Mouse (Mus musculus): ENCODE data around the gene Ldb2. TPM values are rescaled to one million over a fixed set of nuclear protein-coding genes. Genes with fewer than 3 reads are reported as not detected.

The Ldb2 gene
- polyA plus RNA-seq, 1 experiment from 2014 or later = 48.7 TPM

- Histone ChIP-seq H3K9me3 (replicated peaks) (no peaks in the 10 kb centered on the region), H3K27me3 (ENCODE audit: low read depth, poor library complexity, severe bottlenecking) (no peaks in the 10 kb centered on the region), H3K4me1 (no peaks in the 10 kb centered on the region), H3K36me3 (no peaks in the 10 kb centered on the region), H3K4me3 (no peak overlapping the region), H3K27ac (no peak overlapping the region)
- no peak for DNase-seq (ENCODE audit: low spot score)
- WGBS = 74% methylated on average over 9 of the region's 9 CpGs
Measured at GRCm38 (mm10) chr5:44494133-44494532, 305.3 kb downstream of the Ldb2 start.

DNA sequence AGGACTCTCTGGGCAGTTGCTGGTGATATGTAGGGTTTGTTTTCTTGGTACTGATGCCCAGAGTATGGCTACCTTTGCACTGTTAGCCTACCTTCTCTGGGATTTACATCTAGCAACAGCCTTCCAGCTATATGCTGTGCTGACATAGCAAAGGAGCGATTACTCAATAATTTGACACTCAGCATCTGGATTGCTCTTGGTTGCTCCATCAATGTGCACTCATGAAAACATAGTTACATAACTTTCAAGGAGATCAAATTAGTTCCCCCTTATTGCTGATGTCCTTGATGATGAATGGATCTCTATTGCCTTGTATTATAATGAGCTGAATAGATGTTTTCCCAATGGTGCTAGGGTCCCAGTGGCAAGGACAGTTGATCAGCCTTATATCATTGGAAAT lies 308.0 kb downstream of the Ldb2 start:
- Histone ChIP-seq H3K27ac (no peak overlapping the region), H3K9me3 (replicated peaks) (no peaks in the 10 kb centered on the region), H3K27me3 (ENCODE audit: low read depth, poor library complexity, severe bottlenecking) (no peaks in the 10 kb centered on the region), H3K36me3 (no peaks in the 10 kb centered on the region), H3K4me1 (no peaks in the 10 kb centered on the region), H3K4me3 (no peak overlapping the region)
- no peak for DNase-seq (ENCODE audit: low spot score)
- WGBS = 100% methylated on average over 1 of the region's 1 CpGs

GRCm38 (mm10) chr5:44490462-44490861 lies 309.0 kb downstream of the Ldb2 start:
- no peak overlapping the region for H3K27ac ChIP-seq
- WGBS = 93% methylated on average over 6 of the region's 6 CpGs
- no peak overlapping the region for H3K4me3 ChIP-seq
- DNase-seq (ENCODE audit: low spot score) = no peak
- no peaks in the 10 kb centered on the region for H3K36me3 ChIP-seq
- H3K4me1 ChIP-seq = no peaks in the 10 kb centered on the region
- no peaks in the 10 kb centered on the region for H3K9me3 ChIP-seq (replicated peaks)
- H3K27me3 ChIP-seq (ENCODE audit: low read depth, poor library complexity, severe bottlenecking) = no peaks in the 10 kb centered on the region

- Histone ChIP-seq H3K27me3 (ENCODE audit: low read depth, poor library complexity, severe bottlenecking) (no peaks in the 10 kb centered on the region), H3K27ac (no peak overlapping the region), H3K9me3 (replicated peaks) (no peaks in the 10 kb centered on the region), H3K4me3 (no peak overlapping the region), H3K4me1 (peaks cover 36% of the 10 kb centered on the region), H3K36me3 (peaks cover 4% of the 10 kb centered on the region; the same call in 1 of the 2 replicates)
- 70% methylated on average over 11 of the region's 11 CpGs for WGBS
- no peak for DNase-seq (ENCODE audit: low spot score)
Measured at GRCm38 (mm10) chr5:44483426-44484106, 315.9 kb downstream of the Ldb2 start.

- 92% methylated on average over 4 of the region's 4 CpGs for WGBS
Measured at GRCm38 (mm10) chr5:44481406-44481805, 318.1 kb downstream of the Ldb2 start.

DNA sequence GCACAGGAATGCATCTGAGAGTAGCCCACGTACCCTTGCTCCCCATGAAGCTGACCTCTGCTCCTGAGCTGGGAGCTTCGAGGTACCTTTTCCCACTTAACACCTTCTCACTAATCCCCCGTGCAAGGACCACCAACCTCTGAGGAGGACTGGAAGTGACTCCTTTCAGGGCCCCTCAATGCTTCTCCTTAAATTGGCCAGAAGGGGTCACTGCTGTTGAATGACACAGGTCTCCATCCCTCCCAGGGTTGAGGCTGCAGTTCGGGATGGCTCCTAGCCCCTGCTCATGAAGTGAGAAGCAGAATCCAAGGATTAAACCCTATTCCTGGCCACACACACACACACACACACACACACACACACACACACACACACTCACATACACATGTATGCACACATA lies 323.1 kb downstream of the Ldb2 start:
- no peak overlapping the region for H3K27ac ChIP-seq
- H3K4me1 ChIP-seq = peaks cover 33% of the 10 kb centered on the region
- 17% methylated on average over 4 of the region's 4 CpGs for WGBS
- no peaks in the 10 kb centered on the region for H3K9me3 ChIP-seq (replicated peaks)
- DNase-seq (ENCODE audit: low spot score) = peak; percentile 39
- no peaks in the 10 kb centered on the region for H3K27me3 ChIP-seq (ENCODE audit: low read depth, poor library complexity, severe bottlenecking)
- peaks cover 5% of the 10 kb centered on the region; the same call in 1 of the 2 replicates for H3K36me3 ChIP-seq
- H3K4me3 ChIP-seq = no peak overlapping the region

More at GRCm38 (mm10) chr5:44481406-44481805, 318.1 kb downstream of the Ldb2 start:
- Histone ChIP-seq H3K9me3 (replicated peaks) (no peaks in the 10 kb centered on the region), H3K27me3 (ENCODE audit: low read depth, poor library complexity, severe bottlenecking) (no peaks in the 10 kb centered on the region), H3K4me1 (peaks cover 42% of the 10 kb centered on the region), H3K27ac (no peak overlapping the region), H3K36me3 (peaks cover 5% of the 10 kb centered on the region; the same call in 1 of the 2 replicates), H3K4me3 (no peak overlapping the region)
- DNase-seq (ENCODE audit: low spot score) = no peak

- H3K9me3 ChIP-seq (replicated peaks) = no peaks in the 10 kb centered on the region
- no peak overlapping the region for H3K27ac ChIP-seq
- WGBS = 89% methylated on average over 1 of the region's 1 CpGs
- H3K4me1 ChIP-seq = peaks cover 25% of the 10 kb centered on the region
- peaks cover 5% of the 10 kb centered on the region; the same call in 1 of the 2 replicates for H3K36me3 ChIP-seq
- no peak for DNase-seq (ENCODE audit: low spot score)
- H3K27me3 ChIP-seq (ENCODE audit: low read depth, poor library complexity, severe bottlenecking) = no peaks in the 10 kb centered on the region
- H3K4me3 ChIP-seq = no peak overlapping the region
Measured at GRCm38 (mm10) chr5:44475543-44475942, 323.9 kb downstream of the Ldb2 start.

DNA sequence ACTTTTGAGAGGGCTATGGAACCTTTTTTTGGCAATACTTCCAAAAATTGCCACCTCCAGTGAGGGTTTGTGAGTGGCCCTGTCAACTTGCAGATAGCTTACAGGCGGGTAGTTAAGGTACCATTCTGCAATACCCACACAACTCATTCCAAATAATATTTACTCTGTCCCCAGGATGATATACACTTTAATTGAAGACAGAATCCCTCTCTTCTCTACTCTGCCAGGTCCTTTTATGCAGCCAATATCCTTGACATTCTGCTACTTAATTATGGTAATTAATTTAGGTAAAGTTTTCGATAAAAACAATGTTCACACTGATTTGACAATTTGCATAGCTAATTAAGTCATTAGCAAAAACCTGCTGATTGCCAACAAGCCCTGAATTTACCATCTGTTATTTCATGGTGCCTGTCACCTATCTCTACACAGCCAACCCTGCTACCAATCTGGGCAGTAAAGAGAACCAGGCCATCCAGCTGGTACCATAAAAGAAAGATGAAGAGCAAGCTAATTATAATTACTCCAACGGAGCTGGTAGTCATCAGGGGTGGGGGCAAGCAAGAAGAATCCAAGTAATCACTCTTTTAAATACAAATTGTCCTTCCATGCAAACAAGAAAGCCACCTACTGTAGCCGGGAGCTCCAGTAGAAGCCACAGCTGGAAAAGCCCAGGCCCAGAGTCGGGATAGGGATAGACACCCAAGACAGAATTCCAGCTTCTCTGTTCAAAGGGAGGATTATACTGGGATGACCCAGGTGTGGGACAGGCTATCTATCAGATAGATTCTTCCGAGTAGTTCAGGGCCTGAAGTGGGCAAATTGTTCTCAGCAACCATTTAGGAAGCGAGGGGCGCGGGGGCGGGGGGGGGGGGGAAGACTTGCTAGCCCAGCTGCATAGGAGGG lies 325.4 kb downstream of the Ldb2 start:
- Histone ChIP-seq H3K4me1 (peaks cover 18% of the 10 kb centered on the region), H3K36me3 (peaks cover 5% of the 10 kb centered on the region; the same call in 1 of the 2 replicates), H3K27me3 (ENCODE audit: low read depth, poor library complexity, severe bottlenecking) (no peaks in the 10 kb centered on the region), H3K27ac (no peak overlapping the region), H3K9me3 (replicated peaks) (no peaks in the 10 kb centered on the region), H3K4me3 (no peak overlapping the region)
- no peak for DNase-seq (ENCODE audit: low spot score)
- WGBS = 72% methylated on average over 10 of the region's 10 CpGs

GRCm38 (mm10) chr5:44465238-44465637 lies 334.2 kb downstream of the Ldb2 start:
- H3K9me3 ChIP-seq (replicated peaks) = no peaks in the 10 kb centered on the region
- no peaks in the 10 kb centered on the region for H3K36me3 ChIP-seq
- 82% methylated on average over 4 of the region's 4 CpGs for WGBS
- H3K27ac ChIP-seq = no peak overlapping the region
- H3K27me3 ChIP-seq (ENCODE audit: low read depth, poor library complexity, severe bottlenecking) = no peaks in the 10 kb centered on the region
- H3K4me1 ChIP-seq = peaks cover 6% of the 10 kb centered on the region; the same call in 1 of the 2 replicates
- DNase-seq (ENCODE audit: low spot score) = no peak
- H3K4me3 ChIP-seq = no peak overlapping the region

Data from limb, embryonic 10.5 days (tissue).